ENCODE assay signal across 8 mouse cellular contexts in genomic region chr4:58912629-58913335, GRCm38 (mm10). TPM values are rescaled to one million over a fixed set of nuclear protein-coding genes. Genes with fewer than 3 reads are reported as not detected.
A peak's percentile ranks its signal among the peaks of the same experiment; 100 is the strongest.
DNase-seq lines count a peak whose midpoint lies in the region; ATAC-seq and TF ChIP-seq lines count a peak whose summit lies in the region.

Gene Ecpas (minus strand): TSS chr4:58912749.

- H3K9me3 ChIP-seq in forebrain, embryonic 13.5 days (replicated peaks) = no peaks in the 10 kb centered on the region
- no peaks in the 10 kb centered on the region for H3K9me3 ChIP-seq in heart, postnatal 0 days (replicated peaks; ENCODE audit: control insufficient read depth, low read length)
- H3K9me3 ChIP-seq in liver, embryonic 15.5 days (replicated peaks) = no peaks in the 10 kb centered on the region
- no peaks in the 10 kb centered on the region for H3K9me3 ChIP-seq in neural tube, embryonic 13.5 days

- TF ChIP-seq CTCF in heart, postnatal 0 days (IDR thresholded peaks at IDR 0.05; ENCODE audit: low read depth) = no peak
- no peak for TF ChIP-seq CTCF in testis, adult 2 months (IDR thresholded peaks at IDR 0.05; ENCODE audit: control insufficient read depth, insufficient read depth, insufficient replicate concordance, low read depth, low read length)

- peak; percentile 84 for DNase-seq in brain, adult 2 months (ENCODE audit: low read depth, low spot score)
- peak; percentile 75 for DNase-seq in heart, postnatal 0 days (ENCODE audit: low spot score)
- DNase-seq in kidney, postnatal 36 days = peak; percentile 83 to 90

- TF ChIP-seq EP300 in heart, postnatal 0 days (IDR thresholded peaks at IDR 0.05; ENCODE audit: low read depth) = no peak

- no peaks in the 10 kb centered on the region for H3K27me3 ChIP-seq in forebrain, embryonic 13.5 days
- H3K27me3 ChIP-seq in heart, postnatal 0 days (ENCODE audit: control insufficient read depth, insufficient read depth, low read length) = no peaks in the 10 kb centered on the region
- no peaks in the 10 kb centered on the region for H3K27me3 ChIP-seq in liver, embryonic 15.5 days
- H3K27me3 ChIP-seq in neural tube, embryonic 13.5 days = no peaks in the 10 kb centered on the region
- H3K27me3 ChIP-seq in testis, adult 2 months (ENCODE audit: control insufficient read depth, insufficient read depth, low read length) = no peaks in the 10 kb centered on the region

- peak within 1 kb of the TSS; percentile 74 for H3K4me2 ChIP-seq in forebrain, embryonic 13.5 days
- peak within 1 kb of the TSS; percentile 66 for H3K4me2 ChIP-seq in heart, postnatal 0 days (ENCODE audit: low read depth, low read length)
- peak within 1 kb of the TSS; percentile 94 for H3K4me2 ChIP-seq in liver, embryonic 15.5 days
- H3K4me2 ChIP-seq in neural tube, embryonic 13.5 days = peak within 1 kb of the TSS; percentile 67

- WGBS in forebrain, embryonic 13.5 days = 3% methylated on average over 43 of the region's 43 CpGs
- WGBS in heart, postnatal 0 days = 5% methylated on average over 43 of the region's 43 CpGs
- 2% methylated on average over 43 of the region's 43 CpGs for WGBS in liver, embryonic 15.5 days (ENCODE audit: insufficient replicate concordance)
- WGBS in neural tube, embryonic 13.5 days = 4% methylated on average over 42 of the region's 43 CpGs

- H3K9ac ChIP-seq in forebrain, embryonic 13.5 days = peak within 1 kb of the TSS; percentile 95
- H3K9ac ChIP-seq in heart, postnatal 0 days (replicated peaks; ENCODE audit: low read depth, low read length) = peak within 1 kb of the TSS; percentile 99
- peak within 1 kb of the TSS; percentile 96 for H3K9ac ChIP-seq in liver, embryonic 15.5 days
- H3K9ac ChIP-seq in neural tube, embryonic 13.5 days = peak within 1 kb of the TSS; percentile 97

- H3K36me3 ChIP-seq in forebrain, embryonic 13.5 days (ENCODE audit: poor library complexity, severe bottlenecking) = no peaks in the 10 kb centered on the region
- no peaks in the 10 kb centered on the region for H3K36me3 ChIP-seq in heart, postnatal 0 days (replicated peaks; ENCODE audit: control insufficient read depth, insufficient read depth, low read length)
- H3K36me3 ChIP-seq in liver, embryonic 15.5 days (replicated peaks) = no peaks in the 10 kb centered on the region
- no peaks in the 10 kb centered on the region for H3K36me3 ChIP-seq in neural tube, embryonic 13.5 days
- H3K36me3 ChIP-seq in testis, adult 2 months (ENCODE audit: control insufficient read depth, insufficient read depth, low read length) = no peaks in the 10 kb centered on the region

- ATAC-seq in CD4-positive, CD25-positive, alpha-beta regulatory T cell, adult 4 months = peak; percentile 59
- ATAC-seq in forebrain, embryonic 13.5 days = peak; percentile 64
- ATAC-seq in heart, postnatal 0 days (ENCODE audit: insufficient read depth, low read depth) = peak; percentile 52
- peak; percentile 75 for ATAC-seq in liver, embryonic 15.5 days (ENCODE audit: insufficient read depth)
- ATAC-seq in neural tube, embryonic 13.5 days (ENCODE audit: low read depth) = peak; percentile 53

- peak within 1 kb of the TSS; percentile 97 for H3K27ac ChIP-seq in forebrain, embryonic 13.5 days
- H3K27ac ChIP-seq in heart, postnatal 0 days (ENCODE audit: low read depth) = peak within 1 kb of the TSS; percentile 99
- peak within 1 kb of the TSS; percentile 92 for H3K27ac ChIP-seq in liver, embryonic 15.5 days (replicated peaks)
- peak within 1 kb of the TSS; percentile 97 for H3K27ac ChIP-seq in neural tube, embryonic 13.5 days (replicated peaks)
- H3K27ac ChIP-seq in testis, adult 2 months (ENCODE audit: control insufficient read depth, insufficient read depth, low read depth, low read length) = peak within 1 kb of the TSS; percentile 96

- H3K4me3 ChIP-seq in forebrain, embryonic 13.5 days = peak within 1 kb of the TSS; percentile 69
- peak within 1 kb of the TSS; percentile 86 for H3K4me3 ChIP-seq in heart, postnatal 0 days (ENCODE audit: low read depth, low read length)
- H3K4me3 ChIP-seq in liver, embryonic 15.5 days (replicated peaks) = peak within 1 kb of the TSS; percentile 96
- H3K4me3 ChIP-seq in neural tube, embryonic 13.5 days = peak within 1 kb of the TSS; percentile 89
- peak within 1 kb of the TSS; percentile 95 for H3K4me3 ChIP-seq in testis, adult 2 months (ENCODE audit: control insufficient read depth, low read depth, low read length)

- TF ChIP-seq POLR2A in testis, adult 2 months (IDR thresholded peaks at IDR 0.05; ENCODE audit: control insufficient read depth, low read depth, low read length) = peak; percentile 60

- H3K4me1 ChIP-seq in forebrain, embryonic 13.5 days = peaks cover 13% of the 10 kb centered on the region
- peaks cover 12% of the 10 kb centered on the region; the same call in 1 of the 2 replicates for H3K4me1 ChIP-seq in heart, postnatal 0 days (ENCODE audit: control insufficient read depth, insufficient read depth)
- H3K4me1 ChIP-seq in liver, embryonic 15.5 days (replicated peaks) = peaks cover 44% of the 10 kb centered on the region
- H3K4me1 ChIP-seq in neural tube, embryonic 13.5 days (replicated peaks) = peaks cover 19% of the 10 kb centered on the region
- peaks cover 10% of the 10 kb centered on the region for H3K4me1 ChIP-seq in testis, adult 2 months (ENCODE audit: control insufficient read depth, insufficient read depth, low read length)

RNA-seq across cellular contexts. Expression of gene Ecpas, which starts in this region (rescaled TPM):
- 10 to 100 TPM; 26.6 to 29.8 TPM for polyA plus RNA-seq in CD4-positive, CD25-positive, alpha-beta regulatory T cell, adult 4 months (2017; shearing (Covaris generic))
- 24.7 and 27.7 TPM in 2 replicates for polyA plus RNA-seq in forebrain, embryonic 13.5 days (2015; fragmentation: Nextera tagmentation; extraction: Ambion mirVana)
- total RNA-seq in heart, postnatal 0 days (2014; rRNA removed; ENCODE audit: low replicate concordance) = 38.0 and 62.9 TPM in 2 replicates
- polyA plus RNA-seq in heart, postnatal 0 days (2015; fragmentation: Nextera tagmentation; extraction: Ambion mirVana) = 21.5 and 26.7 TPM in 2 replicates
- 14.3 and 14.7 TPM in 2 replicates for polyA plus RNA-seq in liver, embryonic 15.5 days (2015; fragmentation: Nextera tagmentation; extraction: Ambion mirVana)
- 27.0 and 30.8 TPM in 2 replicates for polyA plus RNA-seq in neural tube, embryonic 13.5 days (2015; fragmentation: Nextera tagmentation; extraction: Ambion mirVana)
- polyA plus RNA-seq in testis, adult 2 months (2012; rRNA removed) = 8.8 and 10.2 TPM in 2 replicates

Comparison
In these comparisons a context has a peak if more than half of its experiments do, and no peak if none do; other contexts are left out.
1. Peak in every context shown above with its lines: DNase-seq, ATAC-seq, H3K4me3 ChIP-seq and H3K27ac ChIP-seq.